Mouse (Mus musculus): ENCODE results near the gene Clpsl2. TPM values are rescaled to one million over a fixed set of nuclear protein-coding genes. Genes with fewer than 3 reads are reported as not detected.

The Clpsl2 gene
- polyA plus RNA-seq, 1 experiment, result 0.21 TPM

- no peak for DNase-seq (ENCODE audit: low read depth)
- TF ChIP-seq CTCF (IDR thresholded peaks at IDR 0.05; ENCODE audit: borderline replicate concordance, extremely low read depth, insufficient read depth, insufficient read length), result no peak
- TF ChIP-seq POLR2A (IDR thresholded peaks at IDR 0.05; ENCODE audit: borderline replicate concordance, extremely low read depth, insufficient read depth, insufficient read length, poor library complexity, severe bottlenecking), result no peak
Observed at GRCm38 (mm10) chr17:28513337-28513736, 35.9 kb upstream of the Clpsl2 start.

- TF ChIP-seq CTCF (IDR thresholded peaks at IDR 0.05; ENCODE audit: borderline replicate concordance, extremely low read depth, insufficient read depth, insufficient read length), result no peak
- no peak for TF ChIP-seq POLR2A (IDR thresholded peaks at IDR 0.05; ENCODE audit: borderline replicate concordance, extremely low read depth, insufficient read depth, insufficient read length, poor library complexity, severe bottlenecking)
- no peak for DNase-seq (ENCODE audit: low read depth)
Observed at GRCm38 (mm10) chr17:28513844-28514243, 35.4 kb upstream of the Clpsl2 start.

GRCm38 (mm10) chr17:28514555-28514954 is 34.7 kb upstream of the Clpsl2 start:
- DNase-seq (ENCODE audit: low read depth), result no peak
- TF ChIP-seq POLR2A (IDR thresholded peaks at IDR 0.05; ENCODE audit: borderline replicate concordance, extremely low read depth, insufficient read depth, insufficient read length, poor library complexity, severe bottlenecking) (no peak), CTCF (IDR thresholded peaks at IDR 0.05; ENCODE audit: borderline replicate concordance, extremely low read depth, insufficient read depth, insufficient read length) (no peak)

DNA sequence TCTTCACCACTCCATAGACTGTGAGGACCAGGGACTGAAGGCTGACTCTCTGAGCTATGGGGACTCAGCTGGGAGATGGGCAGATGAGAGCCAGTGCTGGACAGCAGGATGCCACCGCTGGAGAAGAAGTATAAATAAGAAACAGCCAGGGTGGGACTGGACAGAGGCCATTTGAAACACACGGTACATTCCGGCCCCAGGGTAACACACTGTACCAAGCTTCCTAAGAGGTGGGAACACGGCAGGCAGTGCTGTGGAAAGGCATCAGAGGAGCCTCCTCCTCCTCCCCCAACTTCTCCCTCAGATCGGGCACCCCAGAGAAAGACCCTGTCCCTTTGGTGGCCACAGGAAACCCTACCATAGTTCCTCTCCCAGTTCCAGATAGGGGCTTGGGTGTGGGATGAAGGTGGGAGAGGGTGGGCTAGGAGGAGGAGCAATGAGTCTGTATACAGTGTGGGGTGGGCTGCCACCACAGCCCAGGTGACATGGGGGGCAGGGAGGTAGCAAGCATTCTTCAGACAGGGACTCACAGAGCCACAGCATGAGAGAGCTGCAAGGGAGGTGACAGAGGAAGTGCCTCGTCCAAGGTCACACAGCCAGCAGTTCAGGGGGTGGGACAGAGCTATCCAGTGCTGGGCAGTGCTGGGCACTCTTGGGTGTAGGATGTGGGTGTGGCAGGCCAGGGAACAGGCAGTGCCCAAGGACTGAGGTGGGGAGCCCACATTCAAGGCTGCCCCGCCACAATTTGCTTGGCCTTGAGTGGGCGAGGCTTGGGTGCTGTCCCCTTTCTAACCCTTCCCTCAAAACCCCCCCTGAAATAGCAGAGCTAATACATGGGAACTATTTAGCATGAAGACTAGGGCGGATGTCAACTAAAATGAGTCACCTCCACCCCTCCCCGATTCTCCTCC is 33.5 kb upstream of the Clpsl2 start:
- DNase-seq (ENCODE audit: low read depth), result no peak
- TF ChIP-seq POLR2A (IDR thresholded peaks at IDR 0.05; ENCODE audit: borderline replicate concordance, extremely low read depth, insufficient read depth, insufficient read length, poor library complexity, severe bottlenecking) (no peak), CTCF (IDR thresholded peaks at IDR 0.05; ENCODE audit: borderline replicate concordance, extremely low read depth, insufficient read depth, insufficient read length) (no peak)

DNA sequence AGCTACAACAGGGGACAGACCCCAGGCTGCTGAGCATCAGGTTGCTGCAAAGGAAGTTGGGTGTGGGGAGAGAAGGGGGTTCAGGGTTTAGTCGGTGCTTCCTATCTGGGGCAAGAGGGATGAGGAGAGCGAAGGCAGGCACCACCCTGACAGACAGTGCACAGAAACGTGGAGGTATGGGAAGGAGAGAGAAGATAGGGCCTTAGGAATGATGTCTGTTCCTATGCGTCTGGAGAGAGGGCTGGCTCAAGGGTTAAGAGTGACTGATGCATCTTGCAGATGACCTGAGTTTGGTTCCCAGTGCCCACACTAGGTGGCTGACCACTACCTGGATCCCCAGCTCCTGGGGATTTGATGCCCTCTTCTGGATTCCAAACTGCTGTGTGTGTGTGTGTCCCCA is 32.3 kb upstream of the Clpsl2 start:
- TF ChIP-seq POLR2A (IDR thresholded peaks at IDR 0.05; ENCODE audit: borderline replicate concordance, extremely low read depth, insufficient read depth, insufficient read length, poor library complexity, severe bottlenecking), result no peak
- no peak for TF ChIP-seq CTCF (IDR thresholded peaks at IDR 0.05; ENCODE audit: borderline replicate concordance, extremely low read depth, insufficient read depth, insufficient read length)
- DNase-seq (ENCODE audit: low read depth), result no peak

GRCm38 (mm10) chr17:28517441-28517955 is 31.7 kb upstream of the Clpsl2 start, which contains the start of gene Fkbp5:
Fkbp5 (minus strand) TSS chr17:28517527.
- DNase-seq (ENCODE audit: low read depth), result peak; percentile 90
- TF ChIP-seq CTCF (IDR thresholded peaks at IDR 0.05; ENCODE audit: borderline replicate concordance, extremely low read depth, insufficient read depth, insufficient read length), result no peak
- TF ChIP-seq POLR2A (IDR thresholded peaks at IDR 0.05; ENCODE audit: borderline replicate concordance, extremely low read depth, insufficient read depth, insufficient read length, poor library complexity, severe bottlenecking), result no peak

GRCm38 (mm10) chr17:28517956-28518614 is 31.1 kb upstream of the Clpsl2 start:
- DNase-seq (ENCODE audit: low read depth), result peak; percentile 93
- TF ChIP-seq POLR2A (IDR thresholded peaks at IDR 0.05; ENCODE audit: borderline replicate concordance, extremely low read depth, insufficient read depth, insufficient read length, poor library complexity, severe bottlenecking), result no peak
- TF ChIP-seq CTCF (IDR thresholded peaks at IDR 0.05; ENCODE audit: borderline replicate concordance, extremely low read depth, insufficient read depth, insufficient read length), result no peak

- DNase-seq (ENCODE audit: low read depth), result no peak
- no peak for TF ChIP-seq POLR2A (IDR thresholded peaks at IDR 0.05; ENCODE audit: borderline replicate concordance, extremely low read depth, insufficient read depth, insufficient read length, poor library complexity, severe bottlenecking)
- TF ChIP-seq CTCF (IDR thresholded peaks at IDR 0.05; ENCODE audit: borderline replicate concordance, extremely low read depth, insufficient read depth, insufficient read length), result no peak
Observed at GRCm38 (mm10) chr17:28518615-28519071, 30.6 kb upstream of the Clpsl2 start.

DNA sequence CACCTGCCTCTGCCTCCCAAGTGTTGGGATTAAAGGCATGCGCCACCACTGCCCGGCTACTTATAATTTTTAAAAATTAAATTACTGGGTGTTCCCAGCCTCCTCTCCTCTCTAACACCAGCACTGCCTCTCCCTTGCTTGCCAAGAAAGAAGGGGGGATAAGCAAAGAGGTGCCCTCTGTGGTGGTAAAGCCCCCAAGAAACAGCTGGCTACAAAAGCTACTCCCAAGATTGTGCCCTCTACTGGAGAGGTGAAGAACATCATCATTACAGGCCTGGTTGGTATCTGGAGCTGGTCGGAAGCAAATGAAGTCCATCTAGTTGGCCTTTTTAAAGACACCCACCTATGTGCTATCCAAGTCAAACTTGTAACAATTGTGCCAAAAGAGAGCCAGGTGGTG is 29.4 kb upstream of the Clpsl2 start:
- TF ChIP-seq POLR2A (IDR thresholded peaks at IDR 0.05; ENCODE audit: borderline replicate concordance, extremely low read depth, insufficient read depth, insufficient read length, poor library complexity, severe bottlenecking) (no peak), CTCF (IDR thresholded peaks at IDR 0.05; ENCODE audit: borderline replicate concordance, extremely low read depth, insufficient read depth, insufficient read length) (peak; percentile 25; the same call in 1 of the 2 replicates)

GRCm38 (mm10) chr17:28520561-28520960 is 28.6 kb upstream of the Clpsl2 start:
- no peak for TF ChIP-seq POLR2A (IDR thresholded peaks at IDR 0.05; ENCODE audit: borderline replicate concordance, extremely low read depth, insufficient read depth, insufficient read length, poor library complexity, severe bottlenecking)
- no peak for TF ChIP-seq CTCF (IDR thresholded peaks at IDR 0.05; ENCODE audit: borderline replicate concordance, extremely low read depth, insufficient read depth, insufficient read length)
- no peak for DNase-seq (ENCODE audit: low read depth)

More for the DNA sequence above, 29.4 kb upstream of the Clpsl2 start:
- DNase-seq (ENCODE audit: low read depth), result no peak

DNA sequence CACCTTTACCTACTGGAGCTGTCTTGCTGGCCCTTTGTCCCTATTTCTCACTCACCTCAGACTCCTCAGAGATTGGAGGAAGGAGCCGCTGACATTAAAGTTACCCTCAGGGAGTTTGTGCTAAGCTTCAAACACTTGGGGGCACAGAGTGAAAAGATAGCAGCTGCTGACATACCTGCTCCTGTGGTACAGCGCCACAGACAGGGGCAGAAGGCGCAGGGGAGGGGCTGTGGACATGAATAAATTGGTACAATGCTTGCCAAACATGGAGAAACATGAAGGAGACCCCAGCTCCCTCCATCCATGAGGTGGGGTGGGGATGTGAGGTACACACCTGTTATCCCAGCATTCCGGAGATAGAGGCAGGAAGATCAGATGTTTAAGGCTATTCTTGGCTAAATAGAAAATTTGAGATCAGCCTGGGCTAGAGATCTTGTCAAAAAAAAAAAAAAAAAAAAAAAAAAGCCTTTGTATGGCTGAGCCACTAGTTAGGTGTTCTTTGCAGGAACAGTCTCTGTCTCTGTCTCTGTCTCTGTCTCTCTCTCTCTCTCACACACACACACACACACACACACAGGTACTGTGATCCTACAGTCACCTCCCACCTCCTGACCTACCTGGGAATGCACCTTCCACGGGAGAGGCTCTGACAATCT is 28.0 kb upstream of the Clpsl2 start:
- TF ChIP-seq POLR2A (IDR thresholded peaks at IDR 0.05; ENCODE audit: borderline replicate concordance, extremely low read depth, insufficient read depth, insufficient read length, poor library complexity, severe bottlenecking) (no peak), CTCF (IDR thresholded peaks at IDR 0.05; ENCODE audit: borderline replicate concordance, extremely low read depth, insufficient read depth, insufficient read length) (no peak)
- no peak for DNase-seq (ENCODE audit: low read depth)
